Mouse (Mus musculus): ENCODE data around the gene Zfp827.

GRCm38 (mm10) chr8:79030326-79031265 lies 2.4 kb downstream of the Zfp827 start:
- TF ChIP-seq CTCF (IDR thresholded peaks at IDR 0.05; ENCODE audit: extremely low read depth, insufficient read depth, insufficient read length, insufficient replicate concordance) (no peak), POLR2A (IDR thresholded peaks at IDR 0.05; ENCODE audit: low read depth, low read length) (no peak)
